Mouse (Mus musculus) retina, embryonic 14.5 days (tissue): Measurements from ENCODE around the gene Hist1h2bq.
"Not testable (repeated sequence)": the region's sequence is repeated elsewhere in the genome, so short reads cannot be mapped to it uniquely, and the experiment has no call there.

Experiments
- DNase-seq: peaks from one replicate; pipeline ENCODE4 v3.0.0-alpha.2; 2015; ENCODE audit warnings: low spot score

Hist1h2bq gene

GRCm38 (mm10) chr13:21810073-21810472, at the start of gene Hist1h2bq, which contains the start of gene Hist1h2ao:
Hist1h2bq (minus strand) TSS chr13:21810197.
Hist1h2ao (plus strand) TSS chr13:21810465.
- DNase-seq = not testable (repeated sequence)

- peak; percentile 83 for DNase-seq
Measured at GRCm38 (mm10) chr13:21855698-21856162, 45.7 kb upstream of the Hist1h2bq start.

- peak; percentile 83 for DNase-seq
Measured at GRCm38 (mm10) chr13:21855146-21855545, 45.1 kb upstream of the Hist1h2bq start.

GRCm38 (mm10) chr13:21852215-21852945, 42.4 kb upstream of the Hist1h2bq start:
- DNase-seq = no peak

GRCm38 (mm10) chr13:21850696-21851095, 40.7 kb upstream of the Hist1h2bq start:
- not testable (repeated sequence) for DNase-seq

- DNase-seq = no peak
Measured at GRCm38 (mm10) chr13:21847883-21848282, 37.9 kb upstream of the Hist1h2bq start.

GRCm38 (mm10) chr13:21846356-21846755, 36.4 kb upstream of the Hist1h2bq start:
- not testable (repeated sequence) for DNase-seq

- not testable (repeated sequence) for DNase-seq
Measured at GRCm38 (mm10) chr13:21840508-21840907, 30.5 kb upstream of the Hist1h2bq start.

- not testable (repeated sequence) for DNase-seq
Measured at GRCm38 (mm10) chr13:21833461-21833860, 23.5 kb upstream of the Hist1h2bq start, which contains the start of the genes Hist1h2ap and Hist1h2br. Hist1h2ap (minus strand) TSS chr13:21833507. Hist1h2br (plus strand) TSS chr13:21833743.

GRCm38 (mm10) chr13:21831418-21832394, 21.7 kb upstream of the Hist1h2bq start, which contains the start of gene Hist1h4n:
Hist1h4n (minus strand) TSS chr13:21832196.
- DNase-seq = not testable (repeated sequence)

GRCm38 (mm10) chr13:21830344-21830743, 20.3 kb upstream of the Hist1h2bq start:
- no peak for DNase-seq

GRCm38 (mm10) chr13:21828511-21828910, 18.5 kb upstream of the Hist1h2bq start:
- no peak for DNase-seq

GRCm38 (mm10) chr13:21820082-21820890, 10.3 kb upstream of the Hist1h2bq start:
- not testable (repeated sequence) for DNase-seq

GRCm38 (mm10) chr13:21812092-21812491, 2.1 kb upstream of the Hist1h2bq start:
- DNase-seq = not testable (repeated sequence)

- DNase-seq = not testable (repeated sequence)
Measured at GRCm38 (mm10) chr13:21811539-21811938, 1.5 kb upstream of the Hist1h2bq start, which contains the start of gene Hist1h4m. Hist1h4m (plus strand) TSS chr13:21811746.

GRCm38 (mm10) chr13:21811074-21811473, 1.1 kb upstream of the Hist1h2bq start:
- DNase-seq = not testable (repeated sequence)

GRCm38 (mm10) chr13:21803058-21803457, 6.9 kb downstream of the Hist1h2bq start:
- DNase-seq = not testable (repeated sequence)

GRCm38 (mm10) chr13:21797163-21797562, 12.8 kb downstream of the Hist1h2bq start:
- not testable (repeated sequence) for DNase-seq

GRCm38 (mm10) chr13:21795584-21795983, 14.4 kb downstream of the Hist1h2bq start:
- no peak for DNase-seq

GRCm38 (mm10) chr13:21790601-21791283, 19.3 kb downstream of the Hist1h2bq start:
- DNase-seq = no peak
